Mouse (Mus musculus): ENCODE measurements around the gene Erap1. TPM values are rescaled to one million over a fixed set of nuclear protein-coding genes. Genes with fewer than 3 reads are reported as not detected.

The Erap1 gene
- total RNA-seq, 2 experiments from 2014 or later = 24.4 to 28.2 TPM

Other genes starting within 250 kb of the Erap1 start
- gene Zfp72, start 248.7 kb upstream of the Erap1 start, total RNA-seq (2021) = 1 to 10 TPM; 2.2 to 3.5 TPM
- 100 to 1,000 TPM; 188 to 221 TPM for gene Ftl1-ps1, start 239.9 kb upstream of the Erap1 start, total RNA-seq (2021)
- gene Zfp825, start 145.6 kb upstream of the Erap1 start, total RNA-seq (2021) = 1 to 10 TPM; 5.2 to 6.2 TPM
- 10 to 100 TPM; 85.2 to 87.1 TPM for gene Cast, start 169.2 kb downstream of the Erap1 start, total RNA-seq (2021)

Data from gastrocnemius, postnatal 36 days (tissue).